Mouse (Mus musculus) neural tube, embryonic 15.5 days (tissue): ENCODE results near the gene Slc36a3. TPM values are rescaled to one million over a fixed set of nuclear protein-coding genes. Genes with fewer than 3 reads are reported as not detected.

Experiments
- ATAC-seq: fragments of 200-750 bp; cut with Nextera tagmentation; 2 replicates; pipeline ENCODE4 v1.8.0; 2017; ENCODE audit warnings: mild to moderate bottlenecking, moderate TSS enrichment, moderate library complexity; ENCODE audit not compliant: low FRiP score
- H3K27ac ChIP-seq: fragments of 300-500 bp; sonication (generic); replicated peaks from 2 replicates; pipeline ENCODE4 v1.5.1; 2015; ENCODE audit warnings: mild to moderate bottlenecking, inconsistent platforms
- H3K27me3 ChIP-seq: fragments of 300-500 bp; sonication (generic); replicated peaks from 2 replicates; pipeline ENCODE4 v1.6.1; 2015; ENCODE audit warnings: inconsistent platforms
- H3K36me3 ChIP-seq: fragments of 300-500 bp; sonication (generic); 2 replicates; pipeline ENCODE4 v1.6.1; 2015; ENCODE audit warnings: inconsistent platforms
- H3K4me1 ChIP-seq: fragments of 300-500 bp; sonication (generic); 2 replicates; pipeline ENCODE4 v1.6.1; 2015; ENCODE audit warnings: inconsistent platforms
- H3K4me2 ChIP-seq: fragments of 300-500 bp; sonication (generic); 2 replicates; pipeline ENCODE4 v1.6.1; 2015; ENCODE audit warnings: inconsistent platforms, mild to moderate bottlenecking, moderate library complexity
- H3K4me3 ChIP-seq: fragments of 300-500 bp; sonication (generic); replicated peaks from 2 replicates; pipeline ENCODE4 v1.5.1; 2015; ENCODE audit warnings: mild to moderate bottlenecking, inconsistent platforms
- H3K9ac ChIP-seq: fragments of 300-500 bp; sonication (generic); replicated peaks from 2 replicates; pipeline ENCODE4 v1.6.1; 2015; ENCODE audit warnings: mild to moderate bottlenecking, inconsistent platforms
- H3K9me3 ChIP-seq: fragments of 300-500 bp; sonication (generic); replicated peaks from 2 replicates; pipeline ENCODE4 v1.6.1; 2016; ENCODE audit warnings: inconsistent platforms
- WGBS: fragments of 180-500 bp; shearing (Covaris S2); methylation state at CpG from one replicate; pipeline ENCODE4 v1.1.7; 2015; ENCODE audit warnings: mixed read lengths; 5-methylcytosine and 5-hydroxymethylcytosine counted together
- polyA plus RNA-seq: library from polyadenylated mRNA; unstranded; fragments of >200 nt; fragmentation: Nextera tagmentation; extraction: Ambion mirVana; gene quantifications from 2 replicates; pipeline ENCODE4 v1.2.1, GENCODE M21; 2015

The Slc36a3 gene
- polyA plus RNA-seq, 1 experiment from 2014 or later: not detected

GRCm38 (mm10) chr11:55141502-55141901, 10.0 kb downstream of the Slc36a3 start:
- Histone ChIP-seq H3K27ac (no peak overlapping the region), H3K4me3 (no peak overlapping the region), H3K9me3 (no peaks in the 10 kb centered on the region), H3K36me3 (no peaks in the 10 kb centered on the region), H3K9ac (no peak overlapping the region), H3K4me2 (no peak overlapping the region), H3K27me3 (no peaks in the 10 kb centered on the region), H3K4me1 (no peaks in the 10 kb centered on the region)
- no peak for ATAC-seq
- WGBS: 90% methylated on average over 4 of the region's 4 CpGs

- no peak overlapping the region for H3K27ac ChIP-seq
- no peak overlapping the region for H3K9ac ChIP-seq
- ATAC-seq: no peak
- H3K4me2 ChIP-seq: no peak overlapping the region
- H3K4me1 ChIP-seq: no peaks in the 10 kb centered on the region
- no peaks in the 10 kb centered on the region for H3K36me3 ChIP-seq
- H3K4me3 ChIP-seq: no peak overlapping the region
- H3K27me3 ChIP-seq: no peaks in the 10 kb centered on the region
- no peaks in the 10 kb centered on the region for H3K9me3 ChIP-seq
These were observed 13.9 kb downstream of the Slc36a3 start for GRCm38 (mm10) chr11:55137646-55138045.

GRCm38 (mm10) chr11:55136770-55137547, 14.5 kb downstream of the Slc36a3 start:
- 77% methylated on average over 15 of the region's 15 CpGs for WGBS
- no peak overlapping the region for H3K4me3 ChIP-seq
- ATAC-seq: no peak
- no peak overlapping the region for H3K27ac ChIP-seq
- no peaks in the 10 kb centered on the region for H3K27me3 ChIP-seq
- H3K4me2 ChIP-seq: no peak overlapping the region
- no peaks in the 10 kb centered on the region for H3K36me3 ChIP-seq
- H3K4me1 ChIP-seq: no peaks in the 10 kb centered on the region
- H3K9me3 ChIP-seq: no peaks in the 10 kb centered on the region
- H3K9ac ChIP-seq: no peak overlapping the region

- no peak for ATAC-seq
- no peak overlapping the region for H3K4me2 ChIP-seq
- H3K4me1 ChIP-seq: no peaks in the 10 kb centered on the region
- no peak overlapping the region for H3K9ac ChIP-seq
- H3K27ac ChIP-seq: no peak overlapping the region
- no peaks in the 10 kb centered on the region for H3K27me3 ChIP-seq
- H3K36me3 ChIP-seq: no peaks in the 10 kb centered on the region
- H3K9me3 ChIP-seq: no peaks in the 10 kb centered on the region
- WGBS: 93% methylated on average over 5 of the region's 5 CpGs
- no peak overlapping the region for H3K4me3 ChIP-seq
These were observed 16.6 kb downstream of the Slc36a3 start for GRCm38 (mm10) chr11:55134871-55135270.

GRCm38 (mm10) chr11:55134407-55134806, 17.1 kb downstream of the Slc36a3 start:
- Histone ChIP-seq H3K4me1 (no peaks in the 10 kb centered on the region), H3K27ac (no peak overlapping the region), H3K4me2 (no peak overlapping the region), H3K27me3 (no peaks in the 10 kb centered on the region), H3K9me3 (no peaks in the 10 kb centered on the region), H3K36me3 (no peaks in the 10 kb centered on the region), H3K4me3 (no peak overlapping the region), H3K9ac (no peak overlapping the region)
- ATAC-seq: no peak
- 95% methylated on average over 1 of the region's 1 CpGs for WGBS

GRCm38 (mm10) chr11:55133204-55133603, 18.3 kb downstream of the Slc36a3 start:
- 97% methylated on average over 1 of the region's 1 CpGs for WGBS
- ATAC-seq: no peak
- no peak overlapping the region for H3K27ac ChIP-seq
- H3K9ac ChIP-seq: no peak overlapping the region
- H3K4me3 ChIP-seq: no peak overlapping the region
- H3K36me3 ChIP-seq: no peaks in the 10 kb centered on the region
- no peaks in the 10 kb centered on the region for H3K4me1 ChIP-seq
- H3K9me3 ChIP-seq: no peaks in the 10 kb centered on the region
- no peak overlapping the region for H3K4me2 ChIP-seq
- no peaks in the 10 kb centered on the region for H3K27me3 ChIP-seq

GRCm38 (mm10) chr11:55131946-55132345, 19.6 kb downstream of the Slc36a3 start:
- Histone ChIP-seq H3K9me3 (no peaks in the 10 kb centered on the region), H3K4me1 (no peaks in the 10 kb centered on the region), H3K4me3 (no peak overlapping the region), H3K27ac (no peak overlapping the region), H3K9ac (no peak overlapping the region), H3K36me3 (no peaks in the 10 kb centered on the region), H3K27me3 (no peaks in the 10 kb centered on the region), H3K4me2 (no peak overlapping the region)
- 93% methylated on average over 1 of the region's 1 CpGs for WGBS
- no peak for ATAC-seq

GRCm38 (mm10) chr11:55131077-55131742, 20.3 kb downstream of the Slc36a3 start:
- H3K27ac ChIP-seq: no peak overlapping the region
- no peak overlapping the region for H3K9ac ChIP-seq
- no peaks in the 10 kb centered on the region for H3K9me3 ChIP-seq
- no peak overlapping the region for H3K4me2 ChIP-seq
- no peaks in the 10 kb centered on the region for H3K27me3 ChIP-seq
- 91% methylated on average over 11 of the region's 11 CpGs for WGBS
- H3K4me3 ChIP-seq: no peak overlapping the region
- no peaks in the 10 kb centered on the region for H3K36me3 ChIP-seq
- no peak for ATAC-seq
- H3K4me1 ChIP-seq: no peaks in the 10 kb centered on the region

GRCm38 (mm10) chr11:55128411-55128810, 23.1 kb downstream of the Slc36a3 start:
- no peaks in the 10 kb centered on the region for H3K4me1 ChIP-seq
- no peak for ATAC-seq
- H3K9me3 ChIP-seq: no peaks in the 10 kb centered on the region
- no peak overlapping the region for H3K27ac ChIP-seq
- 83% methylated on average over 3 of the region's 3 CpGs for WGBS
- no peak overlapping the region for H3K4me3 ChIP-seq
- no peak overlapping the region for H3K9ac ChIP-seq
- H3K4me2 ChIP-seq: no peak overlapping the region
- no peaks in the 10 kb centered on the region for H3K27me3 ChIP-seq
- H3K36me3 ChIP-seq: no peaks in the 10 kb centered on the region

- no peaks in the 10 kb centered on the region for H3K36me3 ChIP-seq
- H3K27me3 ChIP-seq: no peaks in the 10 kb centered on the region
- H3K27ac ChIP-seq: no peak overlapping the region
- H3K4me1 ChIP-seq: no peaks in the 10 kb centered on the region
- no peak overlapping the region for H3K9ac ChIP-seq
- H3K4me2 ChIP-seq: no peak overlapping the region
- 79% methylated on average over 6 of the region's 6 CpGs for WGBS
- no peak for ATAC-seq
- H3K4me3 ChIP-seq: no peak overlapping the region
- no peaks in the 10 kb centered on the region for H3K9me3 ChIP-seq
These were observed 23.6 kb downstream of the Slc36a3 start for GRCm38 (mm10) chr11:55127937-55128336.

GRCm38 (mm10) chr11:55126663-55127062, 24.8 kb downstream of the Slc36a3 start:
- no peak overlapping the region for H3K4me3 ChIP-seq
- H3K4me1 ChIP-seq: no peaks in the 10 kb centered on the region
- no peaks in the 10 kb centered on the region for H3K27me3 ChIP-seq
- no peak overlapping the region for H3K27ac ChIP-seq
- H3K9me3 ChIP-seq: no peaks in the 10 kb centered on the region
- no peaks in the 10 kb centered on the region for H3K36me3 ChIP-seq
- 88% methylated on average over 3 of the region's 3 CpGs for WGBS
- no peak overlapping the region for H3K4me2 ChIP-seq
- no peak for ATAC-seq
- H3K9ac ChIP-seq: no peak overlapping the region

- H3K4me2 ChIP-seq: no peak overlapping the region
- no peaks in the 10 kb centered on the region for H3K9me3 ChIP-seq
- ATAC-seq: no peak
- H3K4me3 ChIP-seq: no peak overlapping the region
- no peak overlapping the region for H3K27ac ChIP-seq
- no peak overlapping the region for H3K9ac ChIP-seq
- H3K4me1 ChIP-seq: no peaks in the 10 kb centered on the region
- H3K27me3 ChIP-seq: no peaks in the 10 kb centered on the region
- H3K36me3 ChIP-seq: no peaks in the 10 kb centered on the region
- WGBS: 79% methylated on average over 1 of the region's 1 CpGs
These were observed 30.1 kb downstream of the Slc36a3 start for GRCm38 (mm10) chr11:55121430-55121829.
